In the genomic region with DNA sequence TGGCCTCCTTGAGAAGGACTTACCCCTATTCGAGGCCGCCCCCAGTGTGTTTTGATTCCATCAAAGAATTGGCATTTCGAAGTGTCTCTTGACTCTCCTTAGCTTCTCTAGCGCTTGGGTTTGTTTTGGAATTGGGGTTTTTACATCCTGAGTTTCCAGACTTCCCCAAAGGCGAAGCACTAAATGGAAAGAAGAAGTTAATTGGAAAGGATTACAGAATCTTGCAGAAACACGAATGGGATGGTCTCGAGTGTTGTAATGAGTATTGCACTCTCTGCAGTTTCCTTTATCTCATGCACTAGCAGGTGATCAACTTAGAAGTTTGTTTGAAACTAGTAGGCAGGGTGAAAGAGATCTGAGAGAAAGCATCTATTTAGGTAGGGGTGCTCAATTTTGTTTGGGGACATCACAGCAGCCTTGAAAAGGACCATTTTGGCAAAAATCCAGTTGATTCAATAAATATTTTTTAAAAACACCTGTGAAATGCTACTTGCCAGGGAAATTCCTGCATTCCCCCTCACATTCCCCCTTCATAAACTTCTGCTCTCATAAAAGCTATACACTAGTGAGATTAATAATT, we compare ENCODE assay signal across 8 mouse cellular contexts. TPM values are rescaled to one million over a fixed set of nuclear protein-coding genes. Genes with fewer than 3 reads are reported as not detected.
DNase-seq lines count a peak whose midpoint lies in the region; ATAC-seq and TF ChIP-seq lines count a peak whose summit lies in the region.

No protein-coding gene starts in this region.

- H3K9me3 ChIP-seq in forebrain, embryonic 14.5 days (replicated peaks; ENCODE audit: control insufficient read depth, low read length): no peaks in the 10 kb centered on the region
- H3K9me3 ChIP-seq in liver, embryonic 14.5 days (ENCODE audit: control insufficient read depth, low read length): no peaks in the 10 kb centered on the region
- H3K9me3 ChIP-seq in stomach, postnatal 0 days (ENCODE audit: control insufficient read depth, low read length): no peaks in the 10 kb centered on the region

- TF ChIP-seq POLR2A in testis, adult 2 months (IDR thresholded peaks at IDR 0.05; ENCODE audit: control insufficient read depth, low read depth, low read length): no peak

- peak overlapping the region; percentile 96 for H3K27ac ChIP-seq in testis, adult 2 months (ENCODE audit: control insufficient read depth, insufficient read depth, low read depth, low read length)
- H3K27ac ChIP-seq in forebrain, embryonic 14.5 days (ENCODE audit: low read depth, low read length): peak overlapping the region; percentile 97
- peak overlapping the region; percentile 75 for H3K27ac ChIP-seq in liver, embryonic 14.5 days
- H3K27ac ChIP-seq in stomach, postnatal 0 days (replicated peaks): peak overlapping the region; percentile 96

- no peaks in the 10 kb centered on the region for H3K36me3 ChIP-seq in testis, adult 2 months (ENCODE audit: control insufficient read depth, insufficient read depth, low read length)
- peaks cover 8% of the 10 kb centered on the region for H3K36me3 ChIP-seq in forebrain, embryonic 14.5 days (ENCODE audit: control insufficient read depth, insufficient read depth, low read length)
- H3K36me3 ChIP-seq in liver, embryonic 14.5 days (replicated peaks; ENCODE audit: control insufficient read depth, insufficient read depth, low read depth): peaks cover 4% of the 10 kb centered on the region
- H3K36me3 ChIP-seq in stomach, postnatal 0 days (ENCODE audit: control insufficient read depth, insufficient read depth, low read length): no peaks in the 10 kb centered on the region

- peak overlapping the region; percentile 95 for H3K9ac ChIP-seq in forebrain, embryonic 14.5 days (ENCODE audit: low read length)
- peak overlapping the region; percentile 86 for H3K9ac ChIP-seq in liver, embryonic 14.5 days (replicated peaks)
- H3K9ac ChIP-seq in stomach, postnatal 0 days (ENCODE audit: low read length): peak overlapping the region; percentile 94

- no peak for TF ChIP-seq EP300 in liver, embryonic 14.5 days (IDR thresholded peaks at IDR 0.05; ENCODE audit: low read depth)
- no peak for TF ChIP-seq EP300 in stomach, postnatal 0 days (optimal IDR thresholded peaks at IDR 0.05)

- H3K4me1 ChIP-seq in testis, adult 2 months (ENCODE audit: control insufficient read depth, insufficient read depth, low read length): no peaks in the 10 kb centered on the region
- peaks cover 8% of the 10 kb centered on the region; the same call in 1 of the 2 replicates for H3K4me1 ChIP-seq in forebrain, embryonic 14.5 days (ENCODE audit: control insufficient read depth, insufficient read depth, low read length)
- H3K4me1 ChIP-seq in liver, embryonic 14.5 days (replicated peaks; ENCODE audit: control insufficient read depth in 2 of 2, insufficient read depth in 2 of 2, low read length in 1 of 2): peaks cover 6 to 13% of the 10 kb centered on the region in 2 experiments
- H3K4me1 ChIP-seq in stomach, postnatal 0 days (replicated peaks; ENCODE audit: control insufficient read depth, insufficient read depth): no peaks in the 10 kb centered on the region

- no peaks in the 10 kb centered on the region for H3K27me3 ChIP-seq in testis, adult 2 months (ENCODE audit: control insufficient read depth, insufficient read depth, low read length)
- no peaks in the 10 kb centered on the region for H3K27me3 ChIP-seq in forebrain, embryonic 14.5 days (replicated peaks; ENCODE audit: control insufficient read depth, insufficient read depth, low read length)
- no peaks in the 10 kb centered on the region for H3K27me3 ChIP-seq in liver, embryonic 14.5 days (ENCODE audit: control insufficient read depth, insufficient read depth, low read length)
- H3K27me3 ChIP-seq in stomach, postnatal 0 days (ENCODE audit: control insufficient read depth, insufficient read depth, low read length): no peaks in the 10 kb centered on the region

- under 1% methylated on average over 7 of the region's 7 CpGs for WGBS in forebrain, embryonic 14.5 days
- WGBS in liver, embryonic 14.5 days (ENCODE audit: insufficient replicate concordance): under 1% methylated on average over 7 of the region's 7 CpGs
- WGBS in stomach, postnatal 0 days: 0% methylated on average over 7 of the region's 7 CpGs

- intact Hi-C loops in left cerebral cortex, postnatal 4 days (cut with DNase I): loop anchor here (5.0 kb wide), 1 partner anchor 345 kb away; no protein-coding TSS in a partner anchor

- ATAC-seq in forebrain, embryonic 14.5 days: 0 out of 2 replicates have a peak, but pooled peaks have one; percentile 0
- ATAC-seq in liver, embryonic 14.5 days (ENCODE audit: insufficient read depth): no peak
- no peak for ATAC-seq in stomach, postnatal 0 days (ENCODE audit: low FRiP score, low TSS enrichment)

- no peak for TF ChIP-seq CTCF in testis, adult 2 months (IDR thresholded peaks at IDR 0.05; ENCODE audit: control insufficient read depth, insufficient read depth, insufficient replicate concordance, low read depth, low read length)
- no peak for TF ChIP-seq CTCF in liver, embryonic 14.5 days (IDR thresholded peaks at IDR 0.05; ENCODE audit: low read depth)
- no peak for TF ChIP-seq CTCF in stomach, postnatal 0 days (IDR thresholded peaks at IDR 0.05; ENCODE audit: low read depth)

- no peak for DNase-seq in testis, postnatal 14 days (ENCODE audit: low spot score)
- no peak for DNase-seq in forebrain, embryonic 14.5 days (ENCODE audit: low spot score)
- DNase-seq in liver, embryonic 14.5 days (ENCODE audit: low read depth in 3 of 3, low spot score in 3 of 3): no peak
- DNase-seq in stomach, postnatal 0 days (ENCODE audit: low spot score): no peak
- no peak for DNase-seq in left cerebral cortex, postnatal 4 days
- DNase-seq in left cerebral cortex, adult 18-20 months (ENCODE audit: low spot score in 2 of 2): no peak
- DNase-seq in thymus, postnatal 10 days (ENCODE audit: low spot score in 2 of 2): no peak

- peak overlapping the region; percentile 97 for H3K4me3 ChIP-seq in testis, adult 2 months (ENCODE audit: control insufficient read depth, low read depth, low read length)
- H3K4me3 ChIP-seq in forebrain, embryonic 14.5 days (ENCODE audit: low read depth, low read length): peak overlapping the region; percentile 98
- H3K4me3 ChIP-seq in liver, embryonic 14.5 days (ENCODE audit: insufficient read depth in 1 of 2, low read depth in 2 of 2, low read length in 2 of 2): peak overlapping the region; percentile 71 to 97
- peak overlapping the region; percentile 98 for H3K4me3 ChIP-seq in stomach, postnatal 0 days (ENCODE audit: low read depth, low read length)

- H3K4me2 ChIP-seq in forebrain, embryonic 14.5 days (ENCODE audit: low read length): peak overlapping the region; percentile 48
- peak overlapping the region; percentile 83 for H3K4me2 ChIP-seq in liver, embryonic 14.5 days (ENCODE audit: low read depth)
- peak overlapping the region; percentile 74 for H3K4me2 ChIP-seq in stomach, postnatal 0 days (replicated peaks; ENCODE audit: low read depth)

RNA-seq across cellular contexts. Expression of gene Gstcd, which starts 0.5 kb away (rescaled TPM):
- 18.7 and 21.8 TPM in 2 replicates for polyA plus RNA-seq in testis, adult 2 months (2012; rRNA removed)
- polyA plus RNA-seq in forebrain, embryonic 14.5 days (2014; fragmentation: Nextera tagmentation; extraction: Ambion mirVana): 4.9 and 5.2 TPM in 2 replicates
- polyA plus RNA-seq in liver, embryonic 14.5 days (2012; rRNA removed): 3.7 and 5.3 TPM in 2 replicates
- 2.3 and 3.0 TPM in 2 replicates for polyA plus RNA-seq in liver, embryonic 14.5 days (2014; fragmentation: Nextera tagmentation; extraction: Ambion mirVana)
- polyA plus RNA-seq in stomach, postnatal 0 days (2015; fragmentation: Nextera tagmentation; extraction: Ambion mirVana): 2.5 and 2.8 TPM in 2 replicates
- 10 to 100 TPM; 11.1 to 12.3 TPM for total RNA-seq in left cerebral cortex, postnatal 4 days (2021)
- 10 to 100 TPM in 1 of 2 experiments, 1 to 10 TPM in 1; 9.4 to 11.4 TPM for total RNA-seq in left cerebral cortex, adult 18-20 months (2021)

RNA-seq across cellular contexts. Expression of gene Ints12, which starts 0.7 kb away (rescaled TPM):
- polyA plus RNA-seq in testis, adult 2 months (2012; rRNA removed): 12.6 and 13.6 TPM in 2 replicates
- polyA plus RNA-seq in forebrain, embryonic 14.5 days (2014; fragmentation: Nextera tagmentation; extraction: Ambion mirVana): 21.0 TPM in 2 replicates
- polyA plus RNA-seq in liver, embryonic 14.5 days (2012; rRNA removed): 4.3 and 6.9 TPM in 2 replicates
- polyA plus RNA-seq in liver, embryonic 14.5 days (2014; fragmentation: Nextera tagmentation; extraction: Ambion mirVana): 8.9 and 9.7 TPM in 2 replicates
- polyA plus RNA-seq in stomach, postnatal 0 days (2015; fragmentation: Nextera tagmentation; extraction: Ambion mirVana): 13.7 and 14.2 TPM in 2 replicates
- 10 to 100 TPM; 11.4 to 12.7 TPM for total RNA-seq in left cerebral cortex, postnatal 4 days (2021)
- 10 to 100 TPM; 14.1 to 14.8 TPM for total RNA-seq in left cerebral cortex, adult 18-20 months (2021)
